Mouse (Mus musculus) liver, postnatal 0 days (tissue): ENCODE measurements at regions not wholly inside any gene's neighbourhood (a gene's known extent, or its start where the extent isn't known, plus 50 kb on each side); places are given as distances from the start of the nearest gene placed in this dataset.
A peak's percentile ranks its signal among the peaks of the same experiment; 100 is the strongest.

Experiments
- ATAC-seq: fragments of 200-750 bp; cut with Nextera tagmentation; 2 replicates; pipeline ENCODE4 v1.8.0; 2017; ENCODE audit warnings: mild to moderate bottlenecking, moderate library complexity
- DNase-seq: peaks from one replicate; pipeline ENCODE4 v3.0.0-alpha.2; 2016
- H3K27ac ChIP-seq: fragments of 300-500 bp; sonication (generic); 2 replicates; pipeline ENCODE4 v1.5.1; 2014; ENCODE audit warnings: antibody characterized with exemption, moderate library complexity, mild to moderate bottlenecking, low read depth
- H3K27me3 ChIP-seq: fragments of 300-500 bp; sonication (generic); 2 replicates; pipeline ENCODE4 v1.6.1; 2014; ENCODE audit warnings: low read length, control low read depth, mixed read lengths; ENCODE audit not compliant: insufficient read depth
- H3K36me3 ChIP-seq: fragments of 300-500 bp; sonication (generic); replicated peaks from 2 replicates; pipeline ENCODE4 v1.6.1; 2014; ENCODE audit warnings: mild to moderate bottlenecking, control low read depth, low read length, moderate library complexity, mixed read lengths; ENCODE audit not compliant: insufficient read depth
- H3K4me1 ChIP-seq: fragments of 300-500 bp; sonication (generic); 2 replicates; pipeline ENCODE4 v1.6.1; 2014; ENCODE audit warnings: antibody characterized with exemption, mild to moderate bottlenecking, control low read depth; ENCODE audit not compliant: insufficient read depth
- H3K4me2 ChIP-seq: fragments of 300-500 bp; sonication (generic); 2 replicates; pipeline ENCODE4 v1.6.1; 2014; ENCODE audit warnings: low read depth, mild to moderate bottlenecking, low read length, moderate library complexity, mixed read lengths
- H3K4me3 ChIP-seq: fragments of 300-500 bp; sonication (generic); 2 replicates; pipeline ENCODE4 v1.5.1; 2014; ENCODE audit warnings: low read depth, low read length
- H3K9ac ChIP-seq: fragments of 300-500 bp; sonication (generic); replicated peaks from 2 replicates; pipeline ENCODE4 v1.6.1; 2014; ENCODE audit warnings: mild to moderate bottlenecking, moderate library complexity
- H3K9me3 ChIP-seq: fragments of 300-500 bp; sonication (generic); 2 replicates; pipeline ENCODE4 v1.6.1; 2016; ENCODE audit warnings: mild to moderate bottlenecking, control low read depth, low read length, mixed read lengths
- CTCF ChIP-seq: sonication (generic); IDR thresholded peaks from 2 replicates; pipeline ENCODE4 v1.5.1; 2016; ENCODE audit warnings: antibody characterized with exemption, low read depth
- EP300 ChIP-seq: IDR thresholded peaks from 2 replicates; pipeline ENCODE4 v1.6.1; 2016; ENCODE audit warnings: antibody characterized with exemption, low read depth, mild to moderate bottlenecking
- WGBS: fragments of 180-500 bp; shearing (Covaris S2); extraction: QIAGEN DNeasy Blood & Tissue Kit; methylation state at CpG from one replicate; pipeline ENCODE4 v1.1.7; 2014; ENCODE audit not compliant: insufficient replicate concordance; 5-methylcytosine and 5-hydroxymethylcytosine counted together

- WGBS, result 75% methylated on average over 13 of the region's 13 CpGs
- Histone ChIP-seq H3K4me3 (no peak overlapping the region), H3K9ac (no peak overlapping the region), H3K36me3 (no peaks in the 10 kb centered on the region), H3K27me3 (no peaks in the 10 kb centered on the region), H3K27ac (no peak overlapping the region), H3K4me2 (no peak overlapping the region), H3K4me1 (0 out of 2 replicates have a peak, but pooled peaks cover 3% of the 10 kb centered on the region), H3K9me3 (no peaks in the 10 kb centered on the region)
- no peak for ATAC-seq
- no peak for TF ChIP-seq EP300
- no peak for TF ChIP-seq CTCF
- no peak for DNase-seq
Measured at GRCm38 (mm10) chr11:113093895-113094445, 311.9 kb downstream of the Sox9 start.

DNA sequence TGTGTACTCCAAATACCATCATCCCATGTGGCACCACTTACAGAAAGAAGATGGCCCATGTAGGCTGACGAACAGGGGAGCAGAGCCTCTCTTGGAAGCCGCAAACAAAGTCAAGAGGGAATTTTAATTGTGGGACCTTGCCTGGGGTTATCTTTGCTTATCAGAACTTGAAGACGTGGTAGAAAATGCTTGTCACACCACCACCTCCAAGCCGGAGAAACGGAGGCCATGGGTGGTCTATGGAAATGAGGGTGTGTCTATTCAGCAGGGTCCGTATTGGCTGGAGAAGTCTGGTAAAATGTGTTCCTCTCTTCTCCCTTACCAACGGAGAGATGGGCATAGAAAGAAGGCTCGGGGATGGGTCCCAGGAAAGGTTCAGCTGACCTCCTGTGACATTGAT, 313.6 kb downstream of the Sox9 start:
- WGBS, result 60% methylated on average over 8 of the region's 8 CpGs
- ATAC-seq (no peak), DNase-seq (no peak)
- H3K27me3 ChIP-seq, result no peaks in the 10 kb centered on the region
- no peak overlapping the region for H3K27ac ChIP-seq
- no peak for TF ChIP-seq EP300
- no peak for TF ChIP-seq CTCF
- H3K4me1 ChIP-seq, result no peaks in the 10 kb centered on the region
- no peak overlapping the region for H3K4me3 ChIP-seq
- H3K9ac ChIP-seq, result no peak overlapping the region
- H3K9me3 ChIP-seq, result no peaks in the 10 kb centered on the region
- no peak overlapping the region for H3K4me2 ChIP-seq
- H3K36me3 ChIP-seq, result no peaks in the 10 kb centered on the region

GRCm38 (mm10) chr11:113096209-113096608, 314.2 kb downstream of the Sox9 start:
- no peak for DNase-seq
- H3K4me1 ChIP-seq, result peaks cover 3% of the 10 kb centered on the region
- WGBS, result 58% methylated on average over 8 of the region's 8 CpGs
- no peak overlapping the region for H3K4me2 ChIP-seq
- H3K36me3 ChIP-seq, result no peaks in the 10 kb centered on the region
- ATAC-seq, result no peak
- no peaks in the 10 kb centered on the region for H3K9me3 ChIP-seq
- no peak overlapping the region for H3K4me3 ChIP-seq
- no peaks in the 10 kb centered on the region for H3K27me3 ChIP-seq
- TF ChIP-seq CTCF (no peak), EP300 (no peak)
- no peak overlapping the region for H3K9ac ChIP-seq
- H3K27ac ChIP-seq, result no peak overlapping the region

- no peak overlapping the region for H3K27ac ChIP-seq
- H3K4me2 ChIP-seq, result no peak overlapping the region
- TF ChIP-seq EP300 (no peak), CTCF (no peak)
- no peak for DNase-seq
- H3K4me3 ChIP-seq, result no peak overlapping the region
- peaks cover 8% of the 10 kb centered on the region for H3K4me1 ChIP-seq
- H3K9ac ChIP-seq, result no peak overlapping the region
- no peaks in the 10 kb centered on the region for H3K36me3 ChIP-seq
- ATAC-seq, result no peak
- H3K9me3 ChIP-seq, result no peaks in the 10 kb centered on the region
- no peaks in the 10 kb centered on the region for H3K27me3 ChIP-seq
- 83% methylated on average over 2 of the region's 2 CpGs for WGBS
Measured at GRCm38 (mm10) chr11:113098360-113098759, 316.3 kb downstream of the Sox9 start.

GRCm38 (mm10) chr11:113100800-113101199, 318.8 kb downstream of the Sox9 start:
- H3K9ac ChIP-seq, result no peak overlapping the region; the same call in 1 of the 2 replicates
- H3K4me2 ChIP-seq, result peak overlapping the region; percentile 62; the same call in 1 of the 2 replicates
- WGBS, result 61% methylated on average over 9 of the region's 9 CpGs
- DNase-seq (no peak), ATAC-seq (no peak)
- peak overlapping the region; percentile 48 for H3K27ac ChIP-seq
- no peaks in the 10 kb centered on the region for H3K9me3 ChIP-seq
- no peaks in the 10 kb centered on the region for H3K27me3 ChIP-seq
- no peak overlapping the region for H3K4me3 ChIP-seq
- no peaks in the 10 kb centered on the region for H3K36me3 ChIP-seq
- H3K4me1 ChIP-seq, result peaks cover 8% of the 10 kb centered on the region
- TF ChIP-seq EP300 (no peak), CTCF (no peak)

DNA sequence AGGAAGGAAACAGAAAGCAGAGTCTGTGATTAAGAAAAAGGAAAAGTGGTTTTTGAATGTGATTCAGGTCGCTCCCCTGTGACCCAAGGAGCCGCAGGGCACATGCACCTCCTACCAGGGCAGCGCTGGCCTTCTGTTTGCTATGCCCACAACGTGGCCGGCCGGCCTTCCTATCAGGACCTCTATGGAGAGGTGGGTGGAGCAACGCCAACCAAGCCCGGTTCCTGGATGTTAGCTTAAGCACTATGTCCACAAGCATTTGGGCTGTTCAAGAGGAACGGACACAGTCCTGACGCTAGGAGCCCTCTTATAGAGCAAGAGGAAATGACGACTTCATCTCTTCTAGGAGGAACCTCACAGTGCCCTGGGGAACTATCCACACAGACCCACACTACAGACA, 319.5 kb downstream of the Sox9 start:
- 31% methylated on average over 11 of the region's 11 CpGs for WGBS
- no peaks in the 10 kb centered on the region for H3K36me3 ChIP-seq
- H3K4me2 ChIP-seq, result peak overlapping the region; percentile 62
- peak overlapping the region; percentile 48 for H3K27ac ChIP-seq
- no peaks in the 10 kb centered on the region for H3K9me3 ChIP-seq
- no peak for TF ChIP-seq CTCF
- no peak for TF ChIP-seq EP300
- ATAC-seq (peak; percentile 89), DNase-seq (peak; percentile 70)
- H3K27me3 ChIP-seq, result no peaks in the 10 kb centered on the region
- H3K4me3 ChIP-seq, result peak overlapping the region; percentile 31
- peaks cover 8% of the 10 kb centered on the region for H3K4me1 ChIP-seq
- no peak overlapping the region; the same call in 1 of the 2 replicates for H3K9ac ChIP-seq
